Mouse (Mus musculus) lung, embryonic 16.5 days (tissue): ENCODE measurements around the gene Sap30bp. TPM values are rescaled to one million over a fixed set of nuclear protein-coding genes. Genes with fewer than 3 reads are reported as not detected.

ENCODE experiments used
- ATAC-seq: fragments of 200-750 bp; cut with Nextera tagmentation; 2 replicates; pipeline ENCODE4 v1.8.0; 2017; ENCODE audit warnings: low read depth, mild to moderate bottlenecking, moderate library complexity
- H3K27ac ChIP-seq: fragments of 300-500 bp; sonication (generic); 2 replicates; pipeline ENCODE4 v1.5.1; 2014; ENCODE audit warnings: mild to moderate bottlenecking, control low read depth, low read length
- H3K27me3 ChIP-seq: fragments of 300-500 bp; sonication (generic); 2 replicates; pipeline ENCODE4 v1.6.1; 2014; ENCODE audit warnings: low read depth, low read length, mixed read lengths; ENCODE audit not compliant: control insufficient read depth, insufficient read depth
- H3K36me3 ChIP-seq: fragments of 300-500 bp; sonication (generic); 2 replicates; pipeline ENCODE4 v1.6.1; 2014; ENCODE audit warnings: low read length; ENCODE audit not compliant: control insufficient read depth, insufficient read depth
- H3K4me1 ChIP-seq: fragments of 300-500 bp; sonication (generic); replicated peaks from 2 replicates; pipeline ENCODE4 v1.6.1; 2014; ENCODE audit warnings: low read length, mixed read lengths; ENCODE audit not compliant: control insufficient read depth, insufficient read depth
- H3K4me2 ChIP-seq: fragments of 300-500 bp; sonication (generic); 2 replicates; pipeline ENCODE4 v1.6.1; 2014; ENCODE audit warnings: low read depth, low read length, control low read depth
- H3K4me3 ChIP-seq: fragments of 300-500 bp; sonication (generic); 2 replicates; pipeline ENCODE4 v1.5.1; 2014; ENCODE audit warnings: mild to moderate bottlenecking, low read length, control low read depth
- H3K9ac ChIP-seq: fragments of 300-500 bp; sonication (generic); 2 replicates; pipeline ENCODE4 v1.6.1; 2014; ENCODE audit warnings: low read length, control low read depth
- H3K9me3 ChIP-seq: fragments of 300-500 bp; sonication (generic); 2 replicates; pipeline ENCODE4 v1.6.1; 2016; ENCODE audit warnings: low read length; ENCODE audit not compliant: control insufficient read depth
- WGBS: fragments of 180-500 bp; shearing (Covaris S2); extraction: QIAGEN DNeasy Blood & Tissue Kit; methylation state at CpG from one replicate; pipeline ENCODE4 v1.1.7; 2014; 5-methylcytosine and 5-hydroxymethylcytosine counted together
- polyA plus RNA-seq: library from polyadenylated mRNA; unstranded; fragments of >200 nt; fragmentation: Nextera tagmentation; extraction: Ambion mirVana; gene quantifications from 2 replicates; pipeline ENCODE4 v1.2.1, GENCODE M21; 2015

The Sap30bp gene
- polyA plus RNA-seq: 34.3 and 36.8 TPM in 2 replicates

DNA sequence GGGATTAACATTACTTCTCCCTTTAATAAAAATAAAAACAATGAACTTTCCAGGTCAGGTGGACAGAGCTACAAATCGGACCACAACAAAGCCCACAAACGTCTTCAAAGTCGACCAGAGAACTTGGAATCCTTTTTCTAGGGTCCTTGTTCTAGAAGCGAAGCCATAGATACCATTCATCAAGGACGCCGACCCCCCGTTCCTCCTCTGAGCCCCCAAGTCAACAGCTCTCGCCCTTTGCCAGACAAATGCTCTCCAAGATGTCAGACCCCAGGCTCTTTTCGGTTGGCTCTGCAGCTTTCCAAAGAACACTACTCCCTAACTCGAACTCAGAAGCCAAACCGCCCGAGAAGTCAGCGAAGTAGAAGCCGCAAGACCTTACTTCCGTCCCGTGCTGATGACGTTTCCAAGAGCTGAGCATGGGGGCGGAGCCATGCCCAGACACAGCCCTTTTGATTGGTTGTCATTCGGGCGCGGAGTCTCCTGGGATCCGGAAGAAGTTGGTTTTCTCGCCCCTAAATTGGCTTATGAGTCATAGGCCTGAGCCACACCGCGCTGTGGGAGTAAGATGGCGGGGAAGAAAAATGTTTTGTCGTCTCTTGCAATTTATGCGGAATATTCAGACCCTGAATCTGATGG is at the start of gene Sap30bp, which contains the start of gene Recql5:
Sap30bp (plus strand) TSS at position 175 of the 639 bp plus-strand sequence.
Recql5 (minus strand) TSS at position 370 of the 639 bp plus-strand sequence.
- Histone ChIP-seq H3K4me2 (peak within 1 kb of the TSS; percentile 91), H3K9ac (peak within 1 kb of the TSS; percentile 77), H3K4me1 (peaks cover 14% of the 10 kb centered on the region), H3K9me3 (no peaks in the 10 kb centered on the region), H3K27ac (no peak within 1 kb of the TSS), H3K27me3 (no peaks in the 10 kb centered on the region), H3K36me3 (peaks cover 7% of the 10 kb centered on the region; the same call in 1 of the 2 replicates), H3K4me3 (peak within 1 kb of the TSS; percentile 74)
- ATAC-seq: peak; percentile 100
- under 1% methylated on average over 28 of the region's 28 CpGs for WGBS

DNA sequence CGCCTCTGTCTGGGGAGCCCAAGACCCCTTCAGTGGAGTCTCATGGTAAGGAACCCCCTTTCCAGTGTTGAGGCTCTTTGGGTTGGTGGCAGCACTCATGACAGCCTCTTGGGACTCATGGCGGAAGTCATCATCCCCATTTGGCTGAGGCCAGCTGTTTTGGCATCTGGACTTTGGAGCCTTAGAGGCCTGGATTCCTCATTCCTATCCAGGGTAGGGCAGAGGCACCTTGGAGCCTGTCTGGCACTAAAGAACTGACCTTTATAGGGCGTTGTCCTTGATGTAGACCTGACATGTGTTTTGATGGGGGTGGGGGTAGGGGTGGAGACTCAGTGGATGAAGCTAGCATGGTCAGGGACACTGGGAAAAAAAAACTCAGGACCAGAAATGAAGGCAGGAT is 48.7 kb upstream of the Sap30bp start:
- Histone ChIP-seq H3K4me3 (no peak overlapping the region), H3K9me3 (no peaks in the 10 kb centered on the region), H3K36me3 (no peaks in the 10 kb centered on the region), H3K27me3 (peaks cover 6% of the 10 kb centered on the region), H3K9ac (no peak overlapping the region), H3K27ac (no peak overlapping the region), H3K4me2 (no peak overlapping the region), H3K4me1 (no peaks in the 10 kb centered on the region)
- no peak for ATAC-seq
- 87% methylated on average over 3 of the region's 3 CpGs for WGBS

DNA sequence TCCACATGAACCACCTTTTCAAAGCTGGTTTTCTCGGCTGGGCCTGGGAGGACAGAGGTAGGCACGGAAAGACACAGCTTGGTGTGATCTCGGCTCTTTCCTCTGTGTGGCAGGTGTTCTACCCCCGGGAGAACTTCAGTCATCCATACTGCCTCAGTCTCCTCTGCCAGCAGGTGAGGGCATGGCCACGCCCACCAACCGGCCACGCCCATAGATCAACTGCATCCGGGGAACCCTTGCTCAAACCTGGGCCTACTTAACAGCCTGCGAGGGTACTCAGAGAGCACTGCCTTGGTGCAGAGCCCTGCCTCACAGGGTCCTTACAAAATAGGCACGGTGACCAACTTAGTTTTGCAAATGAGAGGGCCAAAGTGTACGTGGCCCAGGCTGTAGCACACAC is 47.8 kb upstream of the Sap30bp start:
- WGBS: 71% methylated on average over 11 of the region's 11 CpGs
- H3K9me3 ChIP-seq: no peaks in the 10 kb centered on the region
- H3K4me2 ChIP-seq: no peak overlapping the region
- no peak for ATAC-seq
- no peaks in the 10 kb centered on the region for H3K36me3 ChIP-seq
- no peak overlapping the region for H3K4me3 ChIP-seq
- no peak overlapping the region for H3K9ac ChIP-seq
- peaks cover 6% of the 10 kb centered on the region for H3K27me3 ChIP-seq
- H3K27ac ChIP-seq: no peak overlapping the region
- H3K4me1 ChIP-seq: no peaks in the 10 kb centered on the region

DNA sequence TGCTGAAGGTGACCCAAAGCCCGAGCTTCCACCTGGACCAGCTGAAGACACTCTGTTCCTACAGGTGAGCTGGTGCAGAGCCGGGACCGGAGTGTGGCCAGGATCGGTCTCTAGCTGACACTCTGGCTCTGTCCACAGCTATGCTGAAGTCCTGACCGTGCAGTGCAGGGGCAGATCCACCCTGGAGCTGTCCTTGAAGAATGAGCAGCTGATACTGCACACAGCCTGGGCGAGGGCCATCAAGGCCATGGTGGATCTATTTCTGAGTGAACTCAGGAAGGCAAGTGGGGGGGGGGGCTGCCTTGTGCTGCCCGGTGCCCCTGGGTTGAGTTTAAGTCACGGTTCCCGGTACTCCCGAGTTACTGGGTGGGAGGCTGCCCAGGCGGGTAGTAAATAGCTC is 46.6 kb upstream of the Sap30bp start:
- 90% methylated on average over 11 of the region's 11 CpGs for WGBS
- Histone ChIP-seq H3K36me3 (no peaks in the 10 kb centered on the region), H3K27ac (no peak overlapping the region), H3K9me3 (no peaks in the 10 kb centered on the region), H3K9ac (no peak overlapping the region), H3K4me1 (peaks cover 4% of the 10 kb centered on the region; the same call in 1 of the 2 replicates), H3K4me2 (no peak overlapping the region), H3K27me3 (peaks cover 6% of the 10 kb centered on the region), H3K4me3 (no peak overlapping the region)
- no peak for ATAC-seq

DNA sequence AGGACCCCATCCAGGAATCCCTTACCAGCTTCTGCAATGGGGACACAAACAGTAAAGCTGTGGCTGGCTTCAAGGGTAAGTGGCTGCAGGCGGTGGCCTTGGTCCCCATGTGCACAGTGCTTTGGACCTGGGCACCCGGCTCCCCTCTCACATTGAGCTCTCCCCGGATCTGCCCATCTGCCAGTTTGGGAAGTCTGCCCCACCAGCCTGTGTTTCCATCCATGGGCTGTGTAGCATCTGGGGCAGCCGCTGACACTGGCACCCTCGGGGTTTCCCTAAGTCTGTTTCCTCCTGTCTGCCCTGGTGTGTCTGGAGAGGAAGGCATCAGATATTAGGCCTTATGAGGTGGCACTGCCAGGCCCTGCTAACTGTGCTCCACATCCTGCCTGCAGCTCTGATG is 45.1 kb upstream of the Sap30bp start:
- H3K36me3 ChIP-seq: no peaks in the 10 kb centered on the region
- H3K4me3 ChIP-seq: no peak overlapping the region
- no peak overlapping the region for H3K4me2 ChIP-seq
- no peak overlapping the region for H3K9ac ChIP-seq
- H3K4me1 ChIP-seq: peaks cover 4% of the 10 kb centered on the region; the same call in 1 of the 2 replicates
- WGBS: 85% methylated on average over 5 of the region's 5 CpGs
- no peaks in the 10 kb centered on the region for H3K9me3 ChIP-seq
- no peak for ATAC-seq
- H3K27me3 ChIP-seq: peaks cover 4% of the 10 kb centered on the region
- no peak overlapping the region for H3K27ac ChIP-seq

DNA sequence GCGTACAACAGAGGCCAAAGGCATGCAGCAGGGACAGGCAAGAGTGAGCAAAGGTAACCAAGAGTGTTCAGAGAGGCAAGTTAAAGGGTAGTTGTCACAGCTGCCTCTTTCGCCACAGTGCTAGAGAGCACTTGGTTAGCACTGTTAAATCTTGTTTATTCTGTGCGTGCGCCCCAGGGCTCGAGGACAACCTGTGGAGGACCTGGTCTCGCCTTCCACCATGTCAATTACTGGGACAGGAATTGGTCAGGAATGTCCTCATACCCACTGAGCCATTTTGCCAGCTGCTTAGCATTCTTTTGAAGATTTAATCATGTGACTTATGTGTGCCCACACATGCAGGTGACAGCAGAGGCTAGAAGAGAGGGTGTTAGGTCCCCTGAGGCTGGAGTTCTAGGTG is 43.9 kb upstream of the Sap30bp start:
- no peak overlapping the region for H3K4me3 ChIP-seq
- H3K9me3 ChIP-seq: no peaks in the 10 kb centered on the region
- H3K27ac ChIP-seq: no peak overlapping the region
- H3K4me2 ChIP-seq: no peak overlapping the region
- H3K9ac ChIP-seq: no peak overlapping the region
- no peaks in the 10 kb centered on the region for H3K27me3 ChIP-seq
- peaks cover 4% of the 10 kb centered on the region; the same call in 1 of the 2 replicates for H3K36me3 ChIP-seq
- peaks cover 4% of the 10 kb centered on the region; the same call in 1 of the 2 replicates for H3K4me1 ChIP-seq
- 56% methylated on average over 6 of the region's 6 CpGs for WGBS
- ATAC-seq: peak; percentile 26; the same call in 1 of the 2 replicates

DNA sequence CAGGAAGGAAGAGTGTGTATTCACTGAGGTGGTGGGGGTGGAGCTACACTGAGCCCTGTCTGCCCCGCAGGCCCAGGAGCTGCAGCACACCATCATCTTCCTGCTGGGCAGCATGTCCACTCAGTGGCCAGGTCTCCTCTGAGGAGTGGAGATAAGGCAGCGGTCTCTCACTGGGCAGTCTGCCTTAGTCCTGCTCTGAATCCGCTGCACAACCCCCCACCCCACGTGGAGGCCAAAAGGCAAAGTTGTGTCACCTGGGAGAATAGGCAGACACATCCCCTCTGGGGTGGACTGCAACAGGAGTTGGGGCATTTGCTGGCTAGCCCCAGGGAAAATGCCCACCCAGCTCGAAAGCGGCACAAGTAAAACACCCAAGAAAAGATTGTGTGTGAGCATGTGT is 40.9 kb upstream of the Sap30bp start:
- Histone ChIP-seq H3K27ac (no peak overlapping the region), H3K4me3 (no peak overlapping the region)
- 57% methylated on average over 6 of the region's 6 CpGs for WGBS

DNA sequence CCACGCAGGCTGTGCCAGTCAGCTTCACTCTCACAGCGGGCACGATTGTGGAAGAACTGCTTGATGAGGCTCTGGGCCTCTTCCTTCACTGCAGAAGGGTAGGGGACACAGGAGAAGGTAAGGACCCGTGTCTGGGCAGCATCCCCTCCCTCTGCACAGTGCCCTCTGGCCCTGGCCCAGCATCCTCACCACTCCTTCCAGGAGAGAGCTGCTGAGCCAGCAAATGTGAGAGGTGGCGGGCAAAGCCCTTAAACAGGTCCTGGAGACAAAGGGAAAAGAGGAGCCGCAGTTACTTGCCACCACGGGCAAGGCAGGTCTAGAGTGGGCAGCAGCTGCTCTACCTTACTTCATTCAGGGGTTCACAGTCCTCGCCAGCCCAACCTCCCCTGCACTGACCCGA is 40.0 kb upstream of the Sap30bp start:
- no peak overlapping the region for H3K9ac ChIP-seq
- no peak overlapping the region for H3K27ac ChIP-seq
- no peaks in the 10 kb centered on the region for H3K27me3 ChIP-seq
- H3K4me3 ChIP-seq: no peak overlapping the region
- H3K9me3 ChIP-seq: no peaks in the 10 kb centered on the region
- 83% methylated on average over 9 of the region's 9 CpGs for WGBS
- H3K4me2 ChIP-seq: no peak overlapping the region
- H3K36me3 ChIP-seq: peaks cover 6% of the 10 kb centered on the region; the same call in 1 of the 2 replicates
- peaks cover 4% of the 10 kb centered on the region; the same call in 1 of the 2 replicates for H3K4me1 ChIP-seq
- no peak for ATAC-seq

More for the DNA sequence above, 40.9 kb upstream of the Sap30bp start:
- ATAC-seq: no peak
- H3K27me3 ChIP-seq: no peaks in the 10 kb centered on the region
- H3K4me2 ChIP-seq: no peak overlapping the region
- no peak overlapping the region for H3K9ac ChIP-seq
- no peaks in the 10 kb centered on the region for H3K9me3 ChIP-seq
- peaks cover 4% of the 10 kb centered on the region; the same call in 1 of the 2 replicates for H3K4me1 ChIP-seq
- H3K36me3 ChIP-seq: peaks cover 6% of the 10 kb centered on the region; the same call in 1 of the 2 replicates

DNA sequence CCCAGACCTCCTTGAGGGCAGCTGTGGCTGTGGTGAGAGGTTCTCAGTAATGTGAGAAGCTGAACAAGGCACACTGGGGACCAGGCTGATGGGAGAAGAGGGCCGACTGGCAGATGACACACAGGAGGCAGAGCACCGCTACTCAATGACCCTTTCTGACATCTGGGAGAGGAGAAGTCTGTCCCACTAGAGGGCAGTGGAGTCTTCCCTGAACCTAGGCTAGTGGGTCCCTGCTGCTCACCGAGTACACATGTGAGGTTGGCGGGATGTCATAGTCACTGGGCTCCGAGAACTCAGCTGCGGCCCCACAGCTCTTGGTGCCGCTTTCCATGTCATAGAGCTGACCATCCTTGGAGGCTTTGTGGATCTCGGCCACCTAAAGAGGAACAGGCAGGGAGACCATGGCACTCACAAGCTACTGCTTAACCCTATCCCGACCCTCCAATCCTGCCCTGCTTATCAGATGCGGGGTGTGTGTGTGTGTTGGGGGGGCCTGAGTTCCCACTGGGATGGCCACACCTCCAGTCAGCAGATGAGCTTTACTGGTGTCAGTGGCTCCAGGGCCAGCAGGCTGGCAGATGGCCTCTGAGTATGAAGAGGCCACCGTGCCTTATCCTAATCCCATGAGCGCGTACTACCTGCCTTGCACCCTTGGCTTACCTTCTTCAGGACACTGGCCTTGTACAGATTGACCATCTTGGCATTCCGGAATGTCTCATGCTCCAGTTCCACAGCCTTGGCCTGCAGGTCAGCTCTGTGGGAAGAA is 38.1 kb upstream of the Sap30bp start:
- peaks cover 6% of the 10 kb centered on the region; the same call in 1 of the 2 replicates for H3K36me3 ChIP-seq
- H3K4me3 ChIP-seq: no peak overlapping the region
- H3K27ac ChIP-seq: no peak overlapping the region
- 69% methylated on average over 14 of the region's 14 CpGs for WGBS
- H3K9me3 ChIP-seq: no peaks in the 10 kb centered on the region
- no peak for ATAC-seq
- H3K4me2 ChIP-seq: no peak overlapping the region
- no peak overlapping the region for H3K9ac ChIP-seq
- H3K4me1 ChIP-seq: peaks cover 9% of the 10 kb centered on the region
- no peaks in the 10 kb centered on the region for H3K27me3 ChIP-seq
